Mouse (Mus musculus) olfactory bulb, adult 2 months (tissue): ENCODE results near the gene Stat1.

ENCODE experiments used
- CTCF ChIP-seq: fragments of 200-500 bp; IDR thresholded peaks from 2 replicates; pipeline ENCODE4 v1.5.1; 2012; ENCODE audit warnings: low read depth, mild to moderate bottlenecking, low read length, moderate library complexity; ENCODE audit not compliant: insufficient read depth
- POLR2A ChIP-seq: fragments of 200-500 bp; IDR thresholded peaks from 2 replicates; pipeline ENCODE4 v1.6.1; 2012; ENCODE audit warnings: mild to moderate bottlenecking, low read depth, low read length, moderate library complexity; ENCODE audit not compliant: insufficient read depth

GRCm38 (mm10) chr1:52079724-52080367, 39.4 kb upstream of the Stat1 start:
- no peak for TF ChIP-seq CTCF
- TF ChIP-seq POLR2A, result no peak
